ENCODE assay signal across 15 mouse cellular contexts in genomic region chr14:58112341-58112740, GRCm38 (mm10). TPM values are rescaled to one million over a fixed set of nuclear protein-coding genes. Genes with fewer than 3 reads are reported as not detected.
DNase-seq lines count a peak whose midpoint lies in the region; ATAC-seq and TF ChIP-seq lines count a peak whose summit lies in the region.
"Had no signal": no experiment of that assay in that cellular context is flagged by ENCODE, and none has a peak within 500 bp of the region (broad histone marks: within the 10 kb centered on the region; RNA-seq: fewer than 3 reads in every experiment).

No protein-coding gene starts in this region.

- H3K27ac ChIP-seq in forebrain, embryonic 14.5 days (ENCODE audit: low read depth, low read length): no peak overlapping the region
- H3K27ac ChIP-seq in forebrain, postnatal 0 days (ENCODE audit: low read depth, low read length): no peak overlapping the region
- H3K27ac ChIP-seq in kidney, adult 2 months (ENCODE audit: insufficient read depth, low read depth, low read length): peak overlapping the region; percentile 24; the same call in 1 of the 2 replicates
- H3K27ac ChIP-seq in stomach, postnatal 0 days (replicated peaks): no peak overlapping the region
- H3K27ac ChIP-seq: liver, embryonic 12.5 days had no signal

- no peak for TF ChIP-seq CTCF in forebrain, postnatal 0 days (IDR thresholded peaks at IDR 0.05; ENCODE audit: low read depth)
- TF ChIP-seq CTCF in kidney, adult 2 months (conservative IDR thresholded peaks at IDR 0.05; ENCODE audit: insufficient read depth, insufficient read length, low read depth, low read length): no peak
- TF ChIP-seq CTCF in stomach, postnatal 0 days (IDR thresholded peaks at IDR 0.05; ENCODE audit: low read depth): no peak

- no peaks in the 10 kb centered on the region for H3K27me3 ChIP-seq in forebrain, embryonic 14.5 days (replicated peaks; ENCODE audit: control insufficient read depth, insufficient read depth, low read length)
- H3K27me3 ChIP-seq in forebrain, postnatal 0 days (ENCODE audit: insufficient read depth, low read length): no peaks in the 10 kb centered on the region
- no peaks in the 10 kb centered on the region for H3K27me3 ChIP-seq in kidney, adult 2 months (replicated peaks; ENCODE audit: control insufficient read depth, insufficient read depth, low read length)
- no peaks in the 10 kb centered on the region for H3K27me3 ChIP-seq in stomach, postnatal 0 days (ENCODE audit: control insufficient read depth, insufficient read depth, low read length)
- H3K27me3 ChIP-seq: liver, embryonic 12.5 days; megakaryocyte, embryonic 14.5 days; Patski had no signal

- no peak overlapping the region for H3K4me3 ChIP-seq in forebrain, embryonic 14.5 days (ENCODE audit: low read depth, low read length)
- no peak overlapping the region for H3K4me3 ChIP-seq in forebrain, postnatal 0 days (ENCODE audit: low read depth, low read length)
- H3K4me3 ChIP-seq in kidney, adult 2 months (ENCODE audit: insufficient read depth, low read depth, low read length): no peak overlapping the region
- no peak overlapping the region for H3K4me3 ChIP-seq in stomach, postnatal 0 days (ENCODE audit: low read depth, low read length)
- H3K4me3 ChIP-seq: liver, embryonic 12.5 days; megakaryocyte, embryonic 14.5 days had no signal

- H3K9me3 ChIP-seq in forebrain, embryonic 14.5 days (replicated peaks; ENCODE audit: control insufficient read depth, low read length): no peaks in the 10 kb centered on the region
- H3K9me3 ChIP-seq in forebrain, postnatal 0 days (ENCODE audit: low read length): no peaks in the 10 kb centered on the region
- H3K9me3 ChIP-seq in stomach, postnatal 0 days (ENCODE audit: control insufficient read depth, low read length): no peaks in the 10 kb centered on the region
- H3K9me3 ChIP-seq: liver, embryonic 12.5 days; megakaryocyte, embryonic 14.5 days had no signal

- no peak overlapping the region for H3K9ac ChIP-seq in forebrain, embryonic 14.5 days (ENCODE audit: low read length)
- H3K9ac ChIP-seq in forebrain, postnatal 0 days: no peak overlapping the region
- no peak overlapping the region for H3K9ac ChIP-seq in stomach, postnatal 0 days (ENCODE audit: low read length)
- H3K9ac ChIP-seq: liver, embryonic 12.5 days had no signal

- peak; percentile 17 for DNase-seq in forebrain, embryonic 14.5 days (ENCODE audit: low spot score)
- DNase-seq in forebrain, postnatal 0 days: no peak
- peak; percentile 17 for DNase-seq in kidney, adult 2 months
- DNase-seq in kidney, adult 8-10 months: no peak
- peak; percentile 78 for DNase-seq in cerebellum, adult 11 months
- DNase-seq in cerebellum, postnatal 36 days: peak; percentile 76 to 79
- DNase-seq in stomach, postnatal 0 days (ENCODE audit: low spot score): no peak
- DNase-seq in frontal cortex, postnatal 36 days (ENCODE audit: low spot score in 2 of 2): no peak
- DNase-seq: heart, postnatal 4 days; thymus, postnatal 14 days had no signal

- WGBS in forebrain, embryonic 14.5 days: 65% methylated on average over 3 of the region's 3 CpGs
- 45% methylated on average over 3 of the region's 3 CpGs for WGBS in forebrain, postnatal 0 days
- 34% methylated on average over 3 of the region's 3 CpGs for WGBS in kidney, adult 2 months
- 59% methylated on average over 3 of the region's 3 CpGs for WGBS in stomach, postnatal 0 days

- ATAC-seq in forebrain, embryonic 14.5 days: no peak
- no peak for ATAC-seq in forebrain, postnatal 0 days
- no peak for ATAC-seq in stomach, postnatal 0 days (ENCODE audit: low FRiP score, low TSS enrichment)
- ATAC-seq: intestine, postnatal 0 days; liver, embryonic 12.5 days; Patski had no signal

- H3K36me3 ChIP-seq in forebrain, embryonic 14.5 days (ENCODE audit: control insufficient read depth, insufficient read depth, low read length): no peaks in the 10 kb centered on the region
- no peaks in the 10 kb centered on the region for H3K36me3 ChIP-seq in forebrain, postnatal 0 days (ENCODE audit: insufficient read depth)
- H3K36me3 ChIP-seq in kidney, adult 2 months (ENCODE audit: control insufficient read depth, insufficient read depth, low read length): no peaks in the 10 kb centered on the region; the same call in 1 of the 2 replicates
- no peaks in the 10 kb centered on the region for H3K36me3 ChIP-seq in stomach, postnatal 0 days (ENCODE audit: control insufficient read depth, insufficient read depth, low read length)
- H3K36me3 ChIP-seq: liver, embryonic 12.5 days had no signal

- H3K4me1 ChIP-seq in forebrain, embryonic 14.5 days (ENCODE audit: control insufficient read depth, insufficient read depth, low read length): no peaks in the 10 kb centered on the region
- H3K4me1 ChIP-seq in forebrain, postnatal 0 days (ENCODE audit: insufficient read depth): no peaks in the 10 kb centered on the region
- no peaks in the 10 kb centered on the region for H3K4me1 ChIP-seq in kidney, adult 2 months (ENCODE audit: control insufficient read depth, insufficient read depth, low read length)
- no peaks in the 10 kb centered on the region for H3K4me1 ChIP-seq in stomach, postnatal 0 days (replicated peaks; ENCODE audit: control insufficient read depth, insufficient read depth)
- H3K4me1 ChIP-seq: liver, embryonic 12.5 days; megakaryocyte, embryonic 14.5 days had no signal

- TF ChIP-seq POLR2A in kidney, adult 2 months (IDR thresholded peaks at IDR 0.05; ENCODE audit: low read depth, low read length): no peak

- no peak for TF ChIP-seq EP300 in stomach, postnatal 0 days (optimal IDR thresholded peaks at IDR 0.05)

- no peak overlapping the region for H3K4me2 ChIP-seq in forebrain, embryonic 14.5 days (ENCODE audit: low read length)
- H3K4me2 ChIP-seq in forebrain, postnatal 0 days (ENCODE audit: low read depth): no peak overlapping the region
- H3K4me2 ChIP-seq in stomach, postnatal 0 days (replicated peaks; ENCODE audit: low read depth): no peak overlapping the region
- H3K4me2 ChIP-seq: liver, embryonic 12.5 days had no signal

RNA-seq across cellular contexts. Expression of gene Fgf9, which starts 42.0 kb away (rescaled TPM):
- polyA plus RNA-seq in forebrain, embryonic 14.5 days (2014; fragmentation: Nextera tagmentation; extraction: Ambion mirVana): 6.5 and 9.8 TPM in 2 replicates
- total RNA-seq in forebrain, postnatal 0 days (2014; rRNA removed): 6.9 and 14.8 TPM in 2 replicates
- polyA plus RNA-seq in forebrain, postnatal 0 days (2015; fragmentation: Nextera tagmentation; extraction: Ambion mirVana): 9.6 and 16.4 TPM in 2 replicates
- 5.3 and 7.1 TPM in 2 replicates for polyA plus RNA-seq in kidney, adult 2 months (2012; rRNA removed)
- 5.9 and 6.3 TPM in 2 replicates for polyA plus RNA-seq in stomach, postnatal 0 days (2015; fragmentation: Nextera tagmentation; extraction: Ambion mirVana)
- total RNA-seq: granulocyte monocyte progenitor cell, adult 5-6 weeks had no signal

Comparison
In these comparisons a context has a peak if more than half of its experiments do, and no peak if none do; other contexts are left out.
1. DNase-seq: peak in forebrain, embryonic 14.5 days (single experiment), kidney, adult 2 months (single experiment), cerebellum, adult 11 months (single experiment) and cerebellum, postnatal 36 days (2 of 2); none in forebrain, postnatal 0 days (single experiment), kidney, adult 8-10 months (0 of 2), stomach, postnatal 0 days (single experiment) and frontal cortex, postnatal 36 days (0 of 2).